Mouse (Mus musculus) gastrocnemius, postnatal 4 days (tissue): ENCODE results near the gene Nkain4. TPM values are rescaled to one million over a fixed set of nuclear protein-coding genes. Genes with fewer than 3 reads are reported as not detected.

ENCODE experiments used
- DNase-seq, 2 experiments: peaks; one replicate each; pipeline ENCODE4 v3.0.0; 2021 to 2022; ENCODE audit warnings: low spot score in 2 of 2, mixed read lengths in 2 of 2
- total RNA-seq, 2 experiments: library from RNA; stranded (reverse); gene quantifications; 2 replicates each; pipeline ENCODE4 v1.2.3; 2021

Gene Nkain4
- total RNA-seq, 2 experiments from 2014 or later: 2.5 to 3.6 TPM

- DNase-seq: no peak
These were observed 861 bp downstream of the Nkain4 start for GRCm38 (mm10) chr2:180953638-180954037.

GRCm38 (mm10) chr2:180952731-180953171 lies 1.7 kb downstream of the Nkain4 start:
- DNase-seq: no peak

- DNase-seq: no peak
These were observed 4.6 kb downstream of the Nkain4 start for GRCm38 (mm10) chr2:180949947-180950346.

GRCm38 (mm10) chr2:180941869-180942268 lies 12.6 kb downstream of the Nkain4 start:
- no peak for DNase-seq

DNA sequence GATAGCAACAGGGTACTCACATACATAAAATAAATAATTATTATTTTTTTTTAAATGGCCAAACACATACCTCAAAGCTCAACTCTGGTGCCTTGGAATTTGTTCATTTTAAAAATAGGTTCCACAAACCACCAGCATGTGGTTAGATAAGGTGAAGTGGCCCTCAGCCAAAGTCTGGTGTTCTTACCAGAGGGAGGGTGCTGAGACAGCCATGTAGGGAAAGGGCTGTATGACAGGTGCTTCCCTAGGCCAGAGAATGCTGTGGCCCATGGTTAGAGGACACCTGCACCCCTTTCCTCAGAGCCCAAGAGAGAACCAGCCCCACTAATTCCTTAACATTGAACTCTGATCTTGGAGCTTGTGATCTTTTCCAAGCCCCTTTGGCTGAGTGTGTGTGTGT lies 14.3 kb downstream of the Nkain4 start:
- DNase-seq: no peak

DNA sequence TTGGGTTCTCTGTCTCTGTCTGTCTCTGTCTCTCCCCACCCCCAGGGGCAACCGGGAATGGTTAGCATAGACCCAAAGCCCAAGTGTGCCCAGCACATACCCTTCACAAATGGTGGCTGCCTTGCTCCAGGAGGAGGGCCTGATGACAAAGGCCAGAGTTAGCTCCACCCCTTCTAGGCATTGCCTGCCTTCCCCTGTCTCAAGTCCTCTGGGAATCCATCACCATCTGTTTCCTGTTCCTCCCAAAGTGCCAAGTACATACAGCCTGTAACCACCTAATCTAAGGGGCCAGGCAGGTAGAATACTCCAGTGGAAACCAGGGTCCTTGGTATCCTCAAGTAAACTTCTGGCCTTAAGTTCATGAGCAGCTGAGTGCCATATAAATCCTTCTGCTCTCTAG lies 22.1 kb downstream of the Nkain4 start:
- DNase-seq: no peak

GRCm38 (mm10) chr2:180928723-180929122 lies 25.8 kb downstream of the Nkain4 start, which contains the start of gene Birc7:
Birc7 (plus strand) TSS chr2:180929023.
- DNase-seq: no peak

GRCm38 (mm10) chr2:180925176-180925575 lies 29.3 kb downstream of the Nkain4 start:
- DNase-seq: peak; percentile 47 to 68

- no peak for DNase-seq
These were observed 31.8 kb downstream of the Nkain4 start for GRCm38 (mm10) chr2:180922739-180923138.

GRCm38 (mm10) chr2:180920810-180921400 lies 33.6 kb downstream of the Nkain4 start, which contains the start of gene Ythdf1:
Ythdf1 (minus strand) TSS chr2:180920949.
- DNase-seq: peak; percentile 97 to 98

- DNase-seq: peak; percentile 34
These were observed 34.3 kb downstream of the Nkain4 start for GRCm38 (mm10) chr2:180919913-180920809.

DNA sequence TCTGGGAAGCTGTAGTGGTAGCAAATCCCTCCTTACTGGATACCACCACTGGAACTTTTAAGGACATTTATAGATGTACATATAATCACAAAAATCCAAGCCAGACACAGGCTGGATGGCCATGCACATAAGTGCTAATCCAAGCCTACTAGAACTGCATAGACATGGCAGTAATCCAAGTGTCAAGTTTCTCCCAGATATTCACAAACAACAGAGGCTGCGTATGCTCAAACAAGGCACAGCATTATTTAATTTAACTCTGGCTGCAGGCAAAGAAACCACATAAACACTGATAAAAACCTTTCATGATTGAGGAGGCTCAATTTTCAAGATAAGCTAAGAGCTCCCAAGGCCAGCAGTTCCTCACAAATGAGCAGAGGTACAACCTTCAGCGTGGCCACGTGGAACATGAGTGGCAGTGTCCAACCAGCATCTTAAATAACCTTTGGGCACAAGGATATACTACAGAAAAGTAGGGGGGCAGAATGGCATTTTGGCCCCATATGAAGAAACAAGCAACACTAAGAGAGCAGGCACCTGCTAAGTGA lies 38.5 kb downstream of the Nkain4 start:
- DNase-seq: no peak

DNA sequence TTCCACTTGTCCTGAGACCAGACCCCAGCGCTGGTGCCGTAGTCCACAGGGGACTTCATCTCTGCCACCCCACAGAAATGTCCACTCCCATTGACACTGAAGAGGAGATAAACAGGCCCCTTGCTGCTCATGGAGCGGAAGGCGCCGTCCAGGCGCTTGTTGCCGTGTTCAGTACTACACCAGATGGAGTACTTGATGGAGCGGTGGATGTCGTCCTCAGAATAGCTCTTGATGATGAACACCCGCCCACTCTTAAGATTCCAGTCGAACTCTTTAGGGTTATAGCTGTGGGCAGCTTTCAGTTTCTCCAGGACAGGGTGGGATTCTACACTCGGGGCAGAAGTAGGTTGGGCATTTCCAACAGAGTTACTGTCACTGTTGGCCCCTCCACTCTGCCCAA lies 43.6 kb downstream of the Nkain4 start:
- no peak for DNase-seq

DNA sequence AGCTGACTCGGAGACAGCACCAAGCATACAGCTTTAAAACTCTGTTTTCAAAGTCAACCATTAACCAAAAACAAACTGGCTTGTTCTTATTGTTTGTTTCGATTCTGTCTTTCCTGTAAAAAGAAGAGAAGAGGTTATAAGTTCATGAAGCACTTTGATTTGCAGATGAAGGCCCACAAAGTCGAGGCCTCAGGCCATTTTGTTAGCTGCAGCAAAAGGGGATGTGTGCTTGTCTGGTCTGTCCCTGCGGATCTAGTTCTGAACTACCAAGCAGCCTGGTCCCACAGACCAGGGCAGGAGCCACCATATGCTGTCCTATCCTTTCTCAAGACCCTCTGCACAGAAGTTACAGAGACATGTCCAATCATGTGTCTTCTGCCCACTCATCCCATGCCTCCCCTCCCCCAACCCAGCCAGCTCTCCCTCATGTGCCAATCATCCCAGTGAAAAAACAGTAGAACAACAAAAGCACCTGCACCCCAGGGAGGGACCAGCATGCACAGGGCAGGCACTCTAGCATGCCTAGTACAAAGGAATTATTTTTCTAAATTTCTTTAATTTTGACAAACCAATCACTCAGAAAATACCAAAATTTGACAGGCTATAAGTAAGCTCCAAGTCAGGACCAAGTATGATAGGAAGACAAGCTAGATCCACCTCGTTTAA lies 48.8 kb downstream of the Nkain4 start:
- no peak for DNase-seq

GRCm38 (mm10) chr2:180904435-180905208 lies 49.9 kb downstream of the Nkain4 start:
- no peak for DNase-seq

GRCm38 (mm10) chr2:180902086-180902485 lies 52.4 kb downstream of the Nkain4 start:
- DNase-seq: no peak

DNA sequence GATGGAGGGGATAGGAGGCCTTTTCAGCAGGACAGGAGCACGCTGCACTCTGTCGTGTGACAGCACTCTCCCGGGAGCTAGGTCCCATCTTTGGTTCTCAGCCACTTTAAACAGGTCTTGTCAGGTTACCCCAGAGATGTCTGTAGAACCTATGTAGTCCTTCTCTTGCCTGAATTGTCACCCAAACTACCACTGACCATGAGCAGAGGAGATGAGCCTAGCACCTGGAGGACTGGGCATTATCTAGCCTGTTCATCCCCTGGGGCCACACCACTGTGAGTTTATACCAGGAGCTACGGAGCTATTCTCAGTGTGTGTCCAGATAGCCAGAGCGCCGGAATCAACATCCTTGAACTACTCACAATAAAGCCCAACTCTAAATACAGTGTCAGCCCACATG lies 56.6 kb downstream of the Nkain4 start:
- no peak for DNase-seq

DNA sequence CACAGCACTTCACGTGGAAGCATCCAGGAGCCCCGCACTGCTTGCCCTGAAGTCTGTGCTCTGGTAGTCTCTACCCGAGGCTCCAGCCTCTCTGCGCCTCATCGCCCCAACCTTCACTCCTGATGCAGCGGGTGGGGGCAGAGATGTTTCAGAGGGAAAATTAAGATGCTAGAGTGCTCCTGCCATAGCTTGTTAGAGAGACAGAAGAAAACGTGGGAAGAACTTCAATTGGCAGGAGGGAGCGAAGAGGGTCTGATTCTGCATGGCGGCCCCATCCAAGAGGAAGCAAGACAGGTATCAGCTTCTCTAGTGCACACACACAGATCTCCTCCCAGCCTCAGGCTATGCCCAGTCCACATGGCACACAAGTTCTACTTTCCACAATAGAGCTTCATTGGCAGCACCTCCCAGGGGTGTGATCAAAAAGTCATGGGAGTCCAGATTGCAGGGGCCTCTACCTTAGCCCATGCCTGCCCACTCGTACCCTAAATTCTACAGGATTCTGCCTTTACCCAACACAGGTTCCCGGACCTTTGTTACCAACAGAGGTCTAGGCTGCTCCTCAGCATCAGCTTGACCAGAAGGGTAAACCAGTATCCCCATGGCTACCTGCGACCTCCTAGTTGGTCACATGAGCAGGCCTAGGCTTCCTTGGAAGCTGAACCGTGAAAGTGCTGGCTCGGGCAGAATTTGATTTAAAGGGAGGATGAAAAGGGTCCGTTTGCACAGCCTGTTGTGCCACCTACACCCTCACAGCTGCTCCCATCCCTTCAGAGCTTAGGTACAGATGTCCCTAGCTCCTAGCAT lies 57.5 kb downstream of the Nkain4 start:
- DNase-seq: no peak

- DNase-seq: no peak
These were observed 58.5 kb downstream of the Nkain4 start for GRCm38 (mm10) chr2:180895837-180896525.
